Mouse (Mus musculus): ENCODE data around the gene Cdk10. TPM values are rescaled to one million over a fixed set of nuclear protein-coding genes. Genes with fewer than 3 reads are reported as not detected.
"Not testable (repeated sequence)": the region's sequence is repeated elsewhere in the genome, so short reads cannot be mapped to it uniquely, and the experiment has no call there.

Cdk10 gene
- polyA plus RNA-seq, 1 experiment from 2014 or later = 31.1 TPM

GRCm38 (mm10) chr8:123197016-123197415 is 27.6 kb upstream of the Cdk10 start:
- not testable (repeated sequence) for H3K9me3 ChIP-seq (ENCODE audit: control insufficient read depth, low read length); H3K27ac ChIP-seq (replicated peaks; ENCODE audit: low read depth, low read length); H3K4me2 ChIP-seq (ENCODE audit: low read depth, low read length); H3K9ac ChIP-seq (ENCODE audit: low read depth, low read length); ATAC-seq (ENCODE audit: low read depth); H3K27me3 ChIP-seq (replicated peaks; ENCODE audit: control insufficient read depth, insufficient read depth, low read length); H3K4me3 ChIP-seq (ENCODE audit: low read depth, low read length); H3K4me1 ChIP-seq (ENCODE audit: control insufficient read depth, insufficient read depth, low read length); DNase-seq (ENCODE audit: low spot score); H3K36me3 ChIP-seq (ENCODE audit: control insufficient read depth, insufficient read depth, low read length)
- 77% methylated on average over 5 of the region's 5 CpGs for WGBS

- H3K9ac ChIP-seq (ENCODE audit: low read depth, low read length) = no peak overlapping the region
- ATAC-seq (ENCODE audit: low read depth) (no peak), DNase-seq (ENCODE audit: low spot score) (no peak)
- 64% methylated on average over 14 of the region's 14 CpGs for whole genome bisulfite sequencing
- no peak overlapping the region for H3K4me3 ChIP-seq (ENCODE audit: low read depth, low read length)
- no peaks in the 10 kb centered on the region for H3K4me1 ChIP-seq (ENCODE audit: control insufficient read depth, insufficient read depth, low read length)
- H3K4me2 ChIP-seq (ENCODE audit: low read depth, low read length) = no peak overlapping the region
- H3K9me3 ChIP-seq (ENCODE audit: control insufficient read depth, low read length) = no peaks in the 10 kb centered on the region
- no peaks in the 10 kb centered on the region for H3K27me3 ChIP-seq (replicated peaks; ENCODE audit: control insufficient read depth, insufficient read depth, low read length)
- H3K36me3 ChIP-seq (ENCODE audit: control insufficient read depth, insufficient read depth, low read length) = no peaks in the 10 kb centered on the region
- H3K27ac ChIP-seq (replicated peaks; ENCODE audit: low read depth, low read length) = no peak overlapping the region
Observed at GRCm38 (mm10) chr8:123199864-123200263, 24.8 kb upstream of the Cdk10 start.

GRCm38 (mm10) chr8:123202288-123202687 is 22.4 kb upstream of the Cdk10 start:
- no peaks in the 10 kb centered on the region for H3K27me3 ChIP-seq (replicated peaks; ENCODE audit: control insufficient read depth, insufficient read depth, low read length)
- no peak overlapping the region for H3K4me2 ChIP-seq (ENCODE audit: low read depth, low read length)
- peak; percentile 38; the same call in 1 of the 2 replicates for ATAC-seq (ENCODE audit: low read depth)
- no peak overlapping the region for H3K4me3 ChIP-seq (ENCODE audit: low read depth, low read length)
- H3K4me1 ChIP-seq (ENCODE audit: control insufficient read depth, insufficient read depth, low read length) = no peaks in the 10 kb centered on the region
- 27% methylated on average over 5 of the region's 5 CpGs for WGBS
- no peak overlapping the region for H3K9ac ChIP-seq (ENCODE audit: low read depth, low read length)
- H3K9me3 ChIP-seq (ENCODE audit: control insufficient read depth, low read length) = no peaks in the 10 kb centered on the region
- no peak overlapping the region for H3K27ac ChIP-seq (replicated peaks; ENCODE audit: low read depth, low read length)
- DNase-seq (ENCODE audit: low spot score) = peak; percentile 67
- peaks cover 17% of the 10 kb centered on the region for H3K36me3 ChIP-seq (ENCODE audit: control insufficient read depth, insufficient read depth, low read length)

GRCm38 (mm10) chr8:123203571-123203970 is 21.1 kb upstream of the Cdk10 start:
- 85% methylated on average over 3 of the region's 3 CpGs for WGBS
- Histone ChIP-seq H3K9ac (ENCODE audit: low read depth, low read length) (no peak overlapping the region), H3K4me3 (ENCODE audit: low read depth, low read length) (no peak overlapping the region), H3K4me1 (ENCODE audit: control insufficient read depth, insufficient read depth, low read length) (no peaks in the 10 kb centered on the region), H3K27me3 (replicated peaks; ENCODE audit: control insufficient read depth, insufficient read depth, low read length) (no peaks in the 10 kb centered on the region), H3K36me3 (ENCODE audit: control insufficient read depth, insufficient read depth, low read length) (peaks cover 29% of the 10 kb centered on the region), H3K9me3 (ENCODE audit: control insufficient read depth, low read length) (no peaks in the 10 kb centered on the region), H3K4me2 (ENCODE audit: low read depth, low read length) (no peak overlapping the region), H3K27ac (replicated peaks; ENCODE audit: low read depth, low read length) (no peak overlapping the region)
- ATAC-seq (ENCODE audit: low read depth) = no peak
- no peak for DNase-seq (ENCODE audit: low spot score)

GRCm38 (mm10) chr8:123211876-123212275 is 12.8 kb upstream of the Cdk10 start:
- H3K27ac ChIP-seq (replicated peaks; ENCODE audit: low read depth, low read length) = no peak overlapping the region; the same call in 1 of the 2 replicates
- no peaks in the 10 kb centered on the region for H3K27me3 ChIP-seq (replicated peaks; ENCODE audit: control insufficient read depth, insufficient read depth, low read length)
- no peak for DNase-seq (ENCODE audit: low spot score)
- H3K36me3 ChIP-seq (ENCODE audit: control insufficient read depth, insufficient read depth, low read length) = peaks cover 34% of the 10 kb centered on the region
- ATAC-seq (ENCODE audit: low read depth) = no peak
- WGBS = 49% methylated on average over 10 of the region's 10 CpGs
- no peaks in the 10 kb centered on the region for H3K9me3 ChIP-seq (ENCODE audit: control insufficient read depth, low read length)
- peaks cover 13% of the 10 kb centered on the region for H3K4me1 ChIP-seq (ENCODE audit: control insufficient read depth, insufficient read depth, low read length)
- peak overlapping the region; percentile 93 for H3K4me3 ChIP-seq (ENCODE audit: low read depth, low read length)
- H3K4me2 ChIP-seq (ENCODE audit: low read depth, low read length) = peak overlapping the region; percentile 78
- H3K9ac ChIP-seq (ENCODE audit: low read depth, low read length) = peak overlapping the region; percentile 95

GRCm38 (mm10) chr8:123212321-123213117 is 12.1 kb upstream of the Cdk10 start, which contains the start of the genes Chmp1a and Spata33:
Gene Chmp1a, minus strand, starts transcription at chr8:123212763.
Gene Spata33, plus strand, starts transcription at chr8:123212832.
- Histone ChIP-seq H3K9ac (ENCODE audit: low read depth, low read length) (peak within 1 kb of the TSS; percentile 95), H3K27ac (replicated peaks; ENCODE audit: low read depth, low read length) (no peak within 1 kb of the TSS; the same call in 1 of the 2 replicates), H3K36me3 (ENCODE audit: control insufficient read depth, insufficient read depth, low read length) (peaks cover 29% of the 10 kb centered on the region), H3K4me2 (ENCODE audit: low read depth, low read length) (peak within 1 kb of the TSS; percentile 78), H3K9me3 (ENCODE audit: control insufficient read depth, low read length) (no peaks in the 10 kb centered on the region), H3K4me1 (ENCODE audit: control insufficient read depth, insufficient read depth, low read length) (peaks cover 13% of the 10 kb centered on the region), H3K27me3 (replicated peaks; ENCODE audit: control insufficient read depth, insufficient read depth, low read length) (no peaks in the 10 kb centered on the region), H3K4me3 (ENCODE audit: low read depth, low read length) (peak within 1 kb of the TSS; percentile 93)
- ATAC-seq (ENCODE audit: low read depth) = peak; percentile 93
- under 1% methylated on average over 42 of the region's 76 CpGs for WGBS
- DNase-seq (ENCODE audit: low spot score) = peak; percentile 95

GRCm38 (mm10) chr8:123213118-123213772 is 11.4 kb upstream of the Cdk10 start:
- Histone ChIP-seq H3K9me3 (ENCODE audit: control insufficient read depth, low read length) (no peaks in the 10 kb centered on the region), H3K4me1 (ENCODE audit: control insufficient read depth, insufficient read depth, low read length) (peaks cover 13% of the 10 kb centered on the region), H3K4me3 (ENCODE audit: low read depth, low read length) (peak overlapping the region; percentile 93), H3K27ac (replicated peaks; ENCODE audit: low read depth, low read length) (no peak overlapping the region; the same call in 1 of the 2 replicates), H3K36me3 (ENCODE audit: control insufficient read depth, insufficient read depth, low read length) (peaks cover 21% of the 10 kb centered on the region), H3K27me3 (replicated peaks; ENCODE audit: control insufficient read depth, insufficient read depth, low read length) (no peaks in the 10 kb centered on the region), H3K4me2 (ENCODE audit: low read depth, low read length) (peak overlapping the region; percentile 78), H3K9ac (ENCODE audit: low read depth, low read length) (peak overlapping the region; percentile 95)
- WGBS = 19% methylated on average over 22 of the region's 22 CpGs
- ATAC-seq (ENCODE audit: low read depth) (peak; percentile 35), DNase-seq (ENCODE audit: low spot score) (no peak)

GRCm38 (mm10) chr8:123215430-123215829 is 9.2 kb upstream of the Cdk10 start:
- DNase-seq (ENCODE audit: low spot score) (no peak), ATAC-seq (ENCODE audit: low read depth) (no peak)
- Histone ChIP-seq H3K27me3 (replicated peaks; ENCODE audit: control insufficient read depth, insufficient read depth, low read length) (no peaks in the 10 kb centered on the region), H3K9ac (ENCODE audit: low read depth, low read length) (no peak overlapping the region), H3K4me1 (ENCODE audit: control insufficient read depth, insufficient read depth, low read length) (peaks cover 13% of the 10 kb centered on the region), H3K4me3 (ENCODE audit: low read depth, low read length) (no peak overlapping the region), H3K36me3 (ENCODE audit: control insufficient read depth, insufficient read depth, low read length) (no peaks in the 10 kb centered on the region), H3K9me3 (ENCODE audit: control insufficient read depth, low read length) (no peaks in the 10 kb centered on the region), H3K27ac (replicated peaks; ENCODE audit: low read depth, low read length) (no peak overlapping the region), H3K4me2 (ENCODE audit: low read depth, low read length) (no peak overlapping the region)
- WGBS = 70% methylated on average over 3 of the region's 3 CpGs

Measured in embryonic facial prominence, embryonic 14.5 days (tissue).